Mouse (Mus musculus): Measurements from ENCODE around the gene Rab43. TPM values are rescaled to one million over a fixed set of nuclear protein-coding genes. Genes with fewer than 3 reads are reported as not detected.

The Rab43 gene
- polyA plus RNA-seq, 2 experiments = 13.3 to 14.3 TPM

DNA sequence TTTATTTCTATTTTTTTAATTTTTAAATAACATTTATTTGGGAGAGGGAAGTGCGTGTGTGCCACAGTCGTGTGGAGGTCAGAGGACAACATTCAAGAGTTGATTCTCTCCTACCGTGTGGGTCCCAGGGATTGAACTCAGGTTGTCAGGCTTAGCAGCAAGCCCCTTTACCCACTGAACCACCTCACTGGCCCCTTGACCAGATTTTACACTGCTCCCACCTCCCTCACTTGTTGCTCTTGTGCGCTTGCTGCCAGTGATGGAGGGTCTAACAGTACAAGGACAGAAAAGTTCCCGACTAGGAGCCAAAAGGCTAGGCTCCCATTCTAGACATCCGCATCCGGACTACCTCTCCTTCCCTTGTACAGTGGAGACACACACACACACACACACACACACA is 6.5 kb downstream of the Rab43 start:
- Histone ChIP-seq H3K36me3 (ENCODE audit: control insufficient read depth, insufficient read depth, low read length) (0 out of 2 replicates have a peak, but pooled peaks cover 3% of the 10 kb centered on the region), H3K9me3 (ENCODE audit: control insufficient read depth, low read length) (no peaks in the 10 kb centered on the region), H3K4me3 (replicated peaks; ENCODE audit: low read length) (no peak overlapping the region), H3K4me2 (replicated peaks; ENCODE audit: low read depth, low read length, severe bottlenecking) (no peak overlapping the region), H3K4me1 (ENCODE audit: control insufficient read depth, insufficient read depth, low read length) (peaks cover 6% of the 10 kb centered on the region; the same call in 1 of the 2 replicates), H3K27me3 (ENCODE audit: control insufficient read depth, insufficient read depth, low read length) (no peaks in the 10 kb centered on the region), H3K9ac (ENCODE audit: low read depth, low read length, severe bottlenecking) (no peak overlapping the region), H3K27ac (replicated peaks; ENCODE audit: low read depth, low read length) (no peak overlapping the region)
- ATAC-seq (ENCODE audit: low FRiP score, low read depth) (no peak), DNase-seq (ENCODE audit: low spot score) (no peak)
- TF ChIP-seq POLR2A (IDR thresholded peaks at IDR 0.05; ENCODE audit: borderline replicate concordance, extremely low read depth, insufficient read depth, insufficient read length) = no peak
- 88% methylated on average over 7 of the region's 7 CpGs for WGBS

DNA sequence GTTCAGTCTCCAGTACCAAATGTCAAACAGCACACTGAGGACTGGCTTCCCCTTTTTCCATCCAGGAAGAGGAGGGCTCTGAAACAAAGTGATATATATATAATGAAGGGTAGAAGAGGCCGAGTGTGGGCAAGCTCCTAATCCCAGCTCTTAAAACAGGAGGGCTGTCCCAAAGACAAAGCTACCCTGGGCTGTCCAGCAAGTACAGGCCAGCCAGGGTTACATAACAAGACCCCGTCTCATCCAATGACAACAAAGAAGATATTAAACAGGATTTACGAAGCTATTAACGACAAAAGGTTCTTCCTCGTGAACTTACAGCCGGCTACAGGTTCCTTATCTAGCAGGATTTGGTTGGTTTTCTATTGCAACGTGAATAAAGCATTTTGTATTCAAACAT is 7.1 kb downstream of the Rab43 start:
- Histone ChIP-seq H3K36me3 (ENCODE audit: control insufficient read depth, insufficient read depth, low read length) (0 out of 2 replicates have a peak, but pooled peaks cover 3% of the 10 kb centered on the region), H3K4me2 (replicated peaks; ENCODE audit: low read depth, low read length, severe bottlenecking) (no peak overlapping the region), H3K27me3 (ENCODE audit: control insufficient read depth, insufficient read depth, low read length) (no peaks in the 10 kb centered on the region), H3K4me1 (ENCODE audit: control insufficient read depth, insufficient read depth, low read length) (peaks cover 1% of the 10 kb centered on the region; the same call in 1 of the 2 replicates), H3K27ac (replicated peaks; ENCODE audit: low read depth, low read length) (no peak overlapping the region), H3K4me3 (replicated peaks; ENCODE audit: low read length) (no peak overlapping the region), H3K9me3 (ENCODE audit: control insufficient read depth, low read length) (no peaks in the 10 kb centered on the region), H3K9ac (ENCODE audit: low read depth, low read length, severe bottlenecking) (no peak overlapping the region)
- DNase-seq (ENCODE audit: low spot score) (no peak), ATAC-seq (ENCODE audit: low FRiP score, low read depth) (no peak)
- WGBS = 73% methylated on average over 7 of the region's 7 CpGs
- TF ChIP-seq POLR2A (IDR thresholded peaks at IDR 0.05; ENCODE audit: borderline replicate concordance, extremely low read depth, insufficient read depth, insufficient read length) = no peak

DNA sequence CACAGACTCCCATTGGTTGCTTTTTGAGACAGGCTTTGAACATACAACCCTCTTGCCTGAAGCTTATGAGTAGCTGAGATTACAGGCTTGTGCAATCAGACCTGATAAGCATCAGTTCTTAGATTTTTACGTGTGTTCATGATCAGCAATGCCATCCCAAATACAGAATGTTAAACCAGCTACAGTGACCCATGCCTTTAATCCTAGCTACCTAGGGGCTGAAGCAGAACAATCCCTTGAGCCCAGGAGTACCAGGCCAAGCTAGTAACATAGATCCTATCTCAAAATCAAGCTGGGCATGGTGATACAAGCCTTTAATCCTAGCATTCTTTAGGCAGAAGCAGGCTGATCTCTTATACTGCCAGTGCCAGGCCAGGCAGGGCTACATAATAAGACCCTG is 7.9 kb downstream of the Rab43 start:
- Histone ChIP-seq H3K4me2 (replicated peaks; ENCODE audit: low read depth, low read length, severe bottlenecking) (no peak overlapping the region), H3K36me3 (ENCODE audit: control insufficient read depth, insufficient read depth, low read length) (0 out of 2 replicates have a peak, but pooled peaks cover 10% of the 10 kb centered on the region), H3K27ac (replicated peaks; ENCODE audit: low read depth, low read length) (no peak overlapping the region), H3K27me3 (ENCODE audit: control insufficient read depth, insufficient read depth, low read length) (no peaks in the 10 kb centered on the region), H3K4me1 (ENCODE audit: control insufficient read depth, insufficient read depth, low read length) (no peaks in the 10 kb centered on the region), H3K9ac (ENCODE audit: low read depth, low read length, severe bottlenecking) (no peak overlapping the region), H3K9me3 (ENCODE audit: control insufficient read depth, low read length) (no peaks in the 10 kb centered on the region), H3K4me3 (replicated peaks; ENCODE audit: low read length) (no peak overlapping the region)
- ATAC-seq (ENCODE audit: low FRiP score, low read depth) (no peak), DNase-seq (ENCODE audit: low spot score) (no peak)
- no peak for TF ChIP-seq POLR2A (IDR thresholded peaks at IDR 0.05; ENCODE audit: borderline replicate concordance, extremely low read depth, insufficient read depth, insufficient read length)
- 77% methylated on average over 1 of the region's 1 CpGs for WGBS

DNA sequence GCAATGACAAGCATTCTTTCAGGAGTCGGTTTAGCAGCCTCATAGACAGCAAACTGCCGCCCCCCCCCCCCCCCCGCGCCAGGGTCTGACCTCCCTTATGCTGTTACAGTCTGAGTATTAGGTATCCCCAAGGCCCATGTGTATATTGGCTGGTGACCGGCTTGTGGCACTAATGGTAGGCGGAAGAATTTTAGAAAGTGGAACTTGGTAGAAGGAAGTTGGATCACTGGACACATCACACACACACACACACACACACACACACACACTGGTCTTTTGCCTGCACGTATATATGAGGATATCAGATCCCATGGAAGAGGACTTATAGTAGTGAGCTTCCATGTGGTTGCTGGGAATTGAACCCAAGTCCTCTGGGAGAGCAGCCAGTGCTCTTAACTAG is 9.5 kb downstream of the Rab43 start:
- Histone ChIP-seq H3K4me1 (ENCODE audit: control insufficient read depth, insufficient read depth, low read length) (no peaks in the 10 kb centered on the region), H3K9me3 (ENCODE audit: control insufficient read depth, low read length) (no peaks in the 10 kb centered on the region), H3K4me3 (replicated peaks; ENCODE audit: low read length) (no peak overlapping the region), H3K27ac (replicated peaks; ENCODE audit: low read depth, low read length) (no peak overlapping the region), H3K4me2 (replicated peaks; ENCODE audit: low read depth, low read length, severe bottlenecking) (no peak overlapping the region), H3K36me3 (ENCODE audit: control insufficient read depth, insufficient read depth, low read length) (0 out of 2 replicates have a peak, but pooled peaks cover 6% of the 10 kb centered on the region), H3K9ac (ENCODE audit: low read depth, low read length, severe bottlenecking) (no peak overlapping the region), H3K27me3 (ENCODE audit: control insufficient read depth, insufficient read depth, low read length) (no peaks in the 10 kb centered on the region)
- DNase-seq (ENCODE audit: low spot score) (no peak), ATAC-seq (ENCODE audit: low FRiP score, low read depth) (no peak)
- TF ChIP-seq POLR2A (IDR thresholded peaks at IDR 0.05; ENCODE audit: borderline replicate concordance, extremely low read depth, insufficient read depth, insufficient read length) = no peak
- WGBS = 77% methylated on average over 5 of the region's 7 CpGs

DNA sequence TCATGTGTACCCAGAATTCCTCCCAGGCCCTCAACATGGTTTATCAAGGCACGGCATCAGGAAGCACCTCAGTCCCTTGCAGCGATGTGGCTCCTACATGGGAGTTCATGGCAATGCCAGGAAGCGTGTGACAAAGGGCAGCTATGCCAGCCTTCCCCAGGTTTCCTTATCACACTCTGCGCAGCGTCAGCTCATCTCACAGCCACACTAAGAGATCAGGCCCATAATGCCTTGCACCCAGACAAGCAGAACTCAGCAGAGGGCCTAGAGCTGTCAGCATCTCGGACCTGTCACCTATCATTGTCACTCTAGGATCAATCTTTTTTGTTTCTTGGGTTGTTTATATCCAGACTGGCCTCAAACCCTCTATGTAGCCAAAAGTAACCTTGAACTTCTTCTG is 12.4 kb downstream of the Rab43 start:
- no peak overlapping the region for H3K27ac ChIP-seq (replicated peaks; ENCODE audit: low read depth, low read length)

DNA sequence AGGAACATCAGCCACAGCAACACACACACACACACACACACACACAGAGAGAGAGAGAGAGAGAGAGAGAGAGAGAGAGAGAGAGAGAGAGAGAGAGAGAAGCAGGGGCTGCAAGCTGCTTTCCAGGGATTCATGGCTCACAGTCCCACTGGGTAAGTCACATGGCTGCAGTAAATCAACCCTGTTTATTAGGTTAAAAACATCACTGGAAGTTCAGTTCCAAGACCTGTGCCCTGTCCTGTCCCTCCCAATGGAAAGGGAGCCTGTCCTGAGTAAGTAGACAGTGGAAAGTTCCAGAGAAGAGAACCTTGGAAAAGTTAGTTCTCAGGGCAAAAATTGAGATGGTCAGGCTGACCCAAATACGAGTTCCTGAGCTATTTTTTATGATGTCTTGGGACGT is 14.6 kb downstream of the Rab43 start:
- ATAC-seq (ENCODE audit: low FRiP score, low read depth) = no peak
- 12% methylated on average over 2 of the region's 2 CpGs for WGBS
- peaks cover 18% of the 10 kb centered on the region for H3K36me3 ChIP-seq (ENCODE audit: control insufficient read depth, insufficient read depth, low read length)
- H3K4me2 ChIP-seq (replicated peaks; ENCODE audit: low read depth, low read length, severe bottlenecking) = no peak overlapping the region
- no peaks in the 10 kb centered on the region for H3K27me3 ChIP-seq (ENCODE audit: control insufficient read depth, insufficient read depth, low read length)
- no peak for DNase-seq (ENCODE audit: low spot score)
- H3K4me1 ChIP-seq (ENCODE audit: control insufficient read depth, insufficient read depth, low read length) = no peaks in the 10 kb centered on the region
- TF ChIP-seq POLR2A (IDR thresholded peaks at IDR 0.05; ENCODE audit: borderline replicate concordance, extremely low read depth, insufficient read depth, insufficient read length) = no peak
- no peaks in the 10 kb centered on the region for H3K9me3 ChIP-seq (ENCODE audit: control insufficient read depth, low read length)
- H3K4me3 ChIP-seq (replicated peaks; ENCODE audit: low read length) = no peak overlapping the region
- H3K27ac ChIP-seq (replicated peaks; ENCODE audit: low read depth, low read length) = no peak overlapping the region
- H3K9ac ChIP-seq (ENCODE audit: low read depth, low read length, severe bottlenecking) = no peak overlapping the region

More for the DNA sequence above, 12.4 kb downstream of the Rab43 start:
- Histone ChIP-seq H3K9me3 (ENCODE audit: control insufficient read depth, low read length) (no peaks in the 10 kb centered on the region), H3K9ac (ENCODE audit: low read depth, low read length, severe bottlenecking) (no peak overlapping the region), H3K4me2 (replicated peaks; ENCODE audit: low read depth, low read length, severe bottlenecking) (no peak overlapping the region), H3K4me1 (ENCODE audit: control insufficient read depth, insufficient read depth, low read length) (no peaks in the 10 kb centered on the region), H3K36me3 (ENCODE audit: control insufficient read depth, insufficient read depth, low read length) (peaks cover 6% of the 10 kb centered on the region; the same call in 1 of the 2 replicates), H3K27me3 (ENCODE audit: control insufficient read depth, insufficient read depth, low read length) (no peaks in the 10 kb centered on the region), H3K4me3 (replicated peaks; ENCODE audit: low read length) (no peak overlapping the region)
- no peak for ATAC-seq (ENCODE audit: low FRiP score, low read depth)
- 86% methylated on average over 6 of the region's 6 CpGs for WGBS
- DNase-seq (ENCODE audit: low spot score) = no peak
- no peak for TF ChIP-seq POLR2A (IDR thresholded peaks at IDR 0.05; ENCODE audit: borderline replicate concordance, extremely low read depth, insufficient read depth, insufficient read length)
